Mouse (Mus musculus) kidney, adult 8-10 months (tissue): ENCODE measurements around the gene Gm11172.
"Not testable (repeated sequence)": the region's sequence is repeated elsewhere in the genome, so short reads cannot be mapped to it uniquely, and the experiment has no call there.

Source experiments
- DNase-seq, 2 experiments: peaks; one replicate each; pipeline ENCODE4 v3.0.0; 2022

Gm11172 gene

DNA sequence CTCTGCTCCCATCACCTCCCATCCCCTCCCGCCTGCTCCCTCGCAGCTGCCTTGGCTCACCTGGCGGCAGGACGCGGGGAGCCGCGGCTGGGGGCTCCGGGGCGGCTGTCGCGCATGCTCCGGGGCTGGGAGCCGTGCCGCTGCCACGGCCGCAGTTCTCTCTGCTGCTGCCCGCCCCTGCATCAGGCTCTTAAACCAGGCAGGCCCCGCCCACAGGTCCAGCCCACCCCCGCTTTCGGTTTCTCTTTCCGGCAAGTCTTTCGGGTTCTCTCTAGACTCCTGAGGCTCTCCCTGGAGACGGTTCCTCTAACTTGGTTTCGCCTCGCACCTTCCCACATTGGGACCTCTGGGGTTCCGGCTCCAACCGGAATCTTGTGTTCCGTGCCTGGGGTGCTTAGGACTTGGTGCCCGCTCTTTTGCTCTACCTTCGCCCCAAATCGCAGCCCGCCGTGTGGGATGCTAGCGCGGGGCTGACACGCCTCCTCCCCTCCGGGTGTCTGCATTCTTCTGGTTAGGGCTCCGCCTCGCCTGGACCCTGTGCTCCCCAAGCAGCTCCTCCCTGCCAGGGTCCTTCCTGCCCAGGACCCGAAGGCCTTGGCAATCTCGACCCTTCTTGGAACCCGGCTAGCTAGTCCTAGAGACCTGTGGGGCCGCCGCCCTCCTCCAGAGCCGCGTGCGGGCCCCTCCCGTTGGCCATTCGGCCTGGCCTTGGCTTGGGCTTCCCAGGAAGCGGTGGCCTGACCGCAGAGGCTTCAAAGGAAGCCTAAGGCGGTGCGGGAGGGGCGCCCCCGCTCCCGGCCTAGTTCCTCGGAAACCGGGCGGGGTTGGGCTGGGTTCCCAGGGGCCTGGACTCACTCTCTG lies 27.1 kb upstream of the Gm11172 start, which contains the start of gene Socs1:
TSS of gene Socs1 (minus strand) at position 166 of the 861 bp plus-strand sequence.
- DNase-seq = peak; percentile 79 to 84

DNA sequence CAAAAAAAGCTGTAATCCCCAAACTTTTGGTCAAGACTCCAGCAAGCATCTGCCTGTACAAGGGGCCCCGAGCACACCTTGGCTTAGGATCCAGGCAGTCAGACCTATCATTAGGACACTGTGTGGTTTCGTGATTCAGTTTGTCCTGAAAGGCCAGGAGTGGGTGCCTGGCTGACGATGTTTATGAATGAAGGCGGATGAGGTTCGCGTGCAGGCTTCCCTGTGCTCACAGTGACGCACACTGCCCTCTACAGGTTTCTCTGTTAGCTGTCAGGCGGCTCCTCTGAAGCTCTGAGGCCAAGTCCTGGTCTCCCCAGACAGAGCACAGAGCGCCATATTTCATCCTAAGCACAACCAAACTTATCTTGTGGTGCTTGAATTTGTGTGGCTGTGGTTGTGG lies 26.4 kb upstream of the Gm11172 start:
- peak; percentile 77 to 86 for DNase-seq

DNA sequence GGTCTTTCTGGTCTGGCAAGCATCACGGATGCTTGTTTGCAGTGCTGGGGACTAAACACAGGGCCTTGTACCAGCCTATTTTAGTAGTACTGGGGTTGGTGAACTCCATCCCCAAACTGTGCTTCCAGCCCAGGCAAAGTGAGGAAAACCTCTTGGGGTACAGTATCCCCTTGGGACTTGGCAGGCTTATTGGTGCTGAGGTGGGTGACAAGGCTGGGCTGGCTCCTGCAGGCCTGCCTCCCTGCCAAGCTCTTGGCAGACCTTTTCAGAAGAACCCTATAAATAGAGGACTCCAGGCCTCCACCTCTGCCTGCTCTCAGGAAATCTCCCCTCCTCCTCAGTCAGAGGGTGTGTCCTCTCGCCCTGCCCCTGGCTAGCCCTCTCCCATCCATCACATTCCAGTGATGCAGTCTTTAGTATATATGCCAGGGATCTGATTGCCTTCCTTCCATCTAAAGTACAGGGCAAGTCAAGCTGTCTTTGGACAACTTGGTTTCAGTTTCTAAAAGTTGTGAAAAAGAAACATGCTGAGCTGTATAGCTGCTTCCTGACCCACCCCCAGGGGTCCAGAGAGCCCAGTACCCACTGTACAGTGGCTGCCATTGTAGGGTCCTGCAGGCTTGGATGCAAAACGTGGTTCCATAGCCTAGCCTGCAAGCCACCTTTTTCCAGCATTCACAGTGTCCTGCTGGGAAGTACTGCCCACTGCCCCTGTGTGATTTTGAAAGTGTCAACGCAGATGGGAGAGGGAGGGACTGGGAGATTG lies 25.8 kb upstream of the Gm11172 start:
- DNase-seq = no peak

DNA sequence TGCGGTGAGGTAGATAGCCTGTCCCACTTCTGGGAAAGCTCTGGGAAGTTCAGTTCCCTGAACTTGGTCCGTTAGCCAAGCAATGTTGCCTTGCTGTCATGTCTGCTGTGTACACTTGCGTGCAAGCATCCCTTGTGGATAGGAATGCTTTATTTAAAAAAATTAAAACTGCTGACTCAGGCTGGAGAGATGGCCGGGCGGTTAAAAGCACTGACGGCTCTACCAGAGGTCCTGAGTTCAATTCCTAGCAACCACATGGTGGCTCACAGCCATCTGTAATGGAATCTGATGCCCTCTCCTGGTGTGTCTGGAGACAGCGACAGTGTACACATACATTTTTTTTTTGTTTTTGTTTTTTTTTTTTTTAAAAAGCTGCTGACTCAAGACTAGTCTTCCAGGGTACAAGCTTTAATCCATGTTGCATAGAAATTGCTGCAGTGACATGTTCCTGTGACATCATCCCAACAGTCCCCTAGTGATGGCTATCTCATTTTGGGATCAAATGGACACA lies 25.1 kb upstream of the Gm11172 start:
- DNase-seq = no peak

DNA sequence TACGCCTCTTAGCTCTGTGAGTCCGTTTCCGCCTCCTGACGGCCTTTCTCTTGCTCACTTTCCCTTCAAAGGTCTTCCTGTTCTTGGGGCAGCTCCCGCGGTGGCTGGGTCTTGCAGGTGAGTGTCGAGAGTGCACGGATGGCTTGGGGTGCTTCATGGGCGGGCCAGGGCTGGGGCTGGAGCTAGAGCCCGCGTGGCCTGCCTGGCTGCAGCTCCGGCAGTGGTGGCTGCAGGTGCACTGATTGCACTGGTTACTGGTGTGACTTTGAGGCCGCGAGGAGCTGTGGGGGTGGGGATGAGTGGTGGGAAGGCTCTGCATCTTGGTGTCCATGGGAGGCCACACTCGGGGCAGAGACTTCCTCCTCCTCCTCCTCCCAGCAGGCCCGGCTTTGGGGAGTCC lies 24.4 kb upstream of the Gm11172 start, which contains the start of gene Tnp2:
TSS of gene Tnp2 (minus strand) at position 390 of the 400 bp plus-strand sequence.
- DNase-seq = no peak

DNA sequence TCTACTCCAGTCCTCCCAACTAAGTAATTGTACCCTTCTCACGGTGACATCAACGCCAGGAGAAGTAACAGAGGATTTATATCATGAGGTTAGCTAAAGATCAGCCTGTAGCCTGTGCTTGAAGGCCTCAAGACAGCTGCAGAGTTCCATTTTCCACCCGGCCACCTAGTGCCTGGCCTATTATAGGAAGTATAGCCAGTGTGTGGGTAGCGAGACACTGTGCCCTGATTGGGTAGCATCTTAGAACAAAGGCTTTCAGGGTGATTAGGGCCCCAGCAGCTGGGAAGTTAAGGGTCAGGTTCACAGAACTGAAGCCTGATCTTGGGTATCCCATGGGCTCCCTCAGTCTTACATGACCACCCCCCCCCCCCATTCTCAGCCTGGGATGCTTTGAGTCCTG lies 23.8 kb upstream of the Gm11172 start:
- DNase-seq = no peak

DNA sequence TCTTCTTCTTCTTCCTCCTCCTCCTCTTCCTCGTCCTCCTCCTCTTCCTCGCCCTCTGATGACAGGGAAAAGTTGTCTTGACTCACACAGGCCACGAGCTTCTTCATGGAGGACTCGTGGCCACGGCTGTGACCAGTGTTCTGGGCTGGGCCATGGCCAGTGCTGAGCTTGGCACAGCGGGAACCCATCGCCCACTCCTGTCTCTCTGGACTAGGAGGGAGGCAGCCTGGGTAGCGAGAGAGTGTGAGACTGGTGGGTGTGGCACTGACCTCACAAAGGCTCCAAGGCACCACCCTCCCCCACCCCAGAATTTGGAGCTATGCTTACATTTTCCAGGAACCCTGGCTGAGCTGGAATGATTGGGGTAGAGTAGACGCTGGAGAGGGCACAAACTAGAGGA lies 22.0 kb upstream of the Gm11172 start, which contains the start of gene Prm3:
TSS of gene Prm3 (minus strand) at position 213 of the 400 bp plus-strand sequence.
- DNase-seq = no peak

DNA sequence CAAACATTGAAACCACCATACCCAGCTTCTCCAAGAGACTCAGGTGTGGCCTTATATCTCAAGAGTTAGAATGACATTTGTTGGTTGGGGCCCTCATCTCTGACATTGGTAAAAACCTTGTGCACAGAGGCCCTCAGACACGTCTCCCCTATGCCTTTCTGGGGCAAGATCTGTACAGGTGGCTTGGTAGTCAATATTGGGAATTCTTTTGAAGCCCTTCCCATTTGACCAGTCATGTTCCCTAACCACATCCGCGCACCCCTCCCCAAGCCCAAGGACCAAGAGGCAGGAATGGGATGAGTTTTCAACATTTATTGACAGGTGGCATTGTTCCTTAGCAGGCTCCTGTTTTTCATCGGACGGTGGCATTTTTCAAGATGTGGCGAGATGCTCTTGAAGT lies 16.7 kb upstream of the Gm11172 start, which contains the start of gene Prm2:
TSS of gene Prm2 (minus strand) at position 101 of the 400 bp plus-strand sequence.
- DNase-seq = no peak

DNA sequence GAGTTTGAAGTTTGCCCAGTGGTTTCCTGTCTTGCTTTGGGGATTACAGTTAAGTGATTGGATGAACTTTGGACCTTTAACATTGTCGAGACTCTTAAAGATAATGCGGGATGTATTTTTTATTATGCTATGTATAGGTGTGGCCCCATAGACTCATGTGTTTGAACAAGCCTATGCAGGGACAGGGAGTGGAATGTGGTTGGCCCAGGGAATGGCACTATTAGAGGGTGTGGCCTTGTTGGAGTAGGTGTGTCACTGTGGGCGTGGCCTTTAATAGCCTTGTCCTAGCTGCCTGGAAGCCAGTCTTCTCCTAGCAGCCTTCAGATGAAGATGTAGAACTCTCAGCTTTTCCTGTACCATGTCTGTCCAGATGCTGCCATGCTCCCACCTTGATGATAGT lies 10.3 kb upstream of the Gm11172 start:
- not testable (repeated sequence) for DNase-seq

DNA sequence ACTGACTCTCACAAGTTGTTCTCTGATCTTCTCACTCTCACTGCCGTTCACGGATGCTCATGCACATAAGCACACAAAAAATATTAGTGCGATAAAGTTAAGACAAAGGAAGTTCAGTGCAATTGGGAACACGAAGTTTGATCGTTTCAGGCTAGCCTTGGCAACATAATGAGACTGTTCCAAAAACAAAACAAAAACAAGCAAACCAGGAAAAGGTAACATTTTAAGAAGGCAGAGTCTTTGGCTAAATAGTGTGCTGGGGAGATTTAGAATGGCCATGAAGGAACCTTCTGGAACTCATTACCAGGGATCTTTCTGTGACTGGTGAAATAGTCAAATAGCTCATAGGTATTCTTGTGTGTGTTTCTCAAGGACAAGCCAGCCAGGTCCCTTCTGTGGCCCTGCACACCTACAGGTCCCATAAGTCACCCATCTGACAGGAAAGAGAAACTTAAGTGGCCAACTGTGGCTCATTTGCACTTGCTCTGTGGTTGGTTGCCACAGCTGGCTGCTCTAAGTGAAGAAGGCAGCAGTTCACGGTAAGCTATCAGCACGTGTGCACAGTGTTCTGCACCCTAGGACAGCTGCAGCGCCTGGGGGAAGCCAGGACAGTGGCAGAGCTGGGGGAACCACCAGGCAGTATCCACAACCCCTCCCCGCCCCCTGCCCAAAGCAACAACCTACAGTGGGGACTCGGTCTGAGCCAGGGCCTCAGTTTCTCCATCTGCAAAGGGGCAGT lies 6.8 kb upstream of the Gm11172 start, which contains the start of gene Prm1:
TSS of gene Prm1 (minus strand) at position 51 of the 739 bp plus-strand sequence.
- no peak for DNase-seq

DNA sequence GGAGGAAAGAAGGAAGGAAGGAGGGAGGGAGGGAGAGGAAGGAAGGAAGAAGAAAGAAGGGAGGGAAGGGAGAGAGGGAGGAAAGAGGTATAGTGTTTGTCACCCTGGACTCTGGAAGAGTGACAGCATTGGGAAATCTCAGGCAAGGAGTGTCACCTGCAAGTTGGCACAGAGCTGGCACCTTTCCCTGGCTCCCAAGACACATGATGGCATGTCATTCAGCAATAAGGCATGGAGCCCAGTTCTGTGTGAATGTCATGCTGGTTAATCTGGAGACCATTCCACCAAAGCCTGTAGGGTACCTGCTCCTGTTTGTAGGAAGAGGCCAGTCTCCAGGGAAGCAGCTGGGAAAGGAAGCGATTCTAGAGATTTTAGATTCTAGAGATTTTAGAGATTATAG lies 2.3 kb upstream of the Gm11172 start:
- DNase-seq = no peak

DNA sequence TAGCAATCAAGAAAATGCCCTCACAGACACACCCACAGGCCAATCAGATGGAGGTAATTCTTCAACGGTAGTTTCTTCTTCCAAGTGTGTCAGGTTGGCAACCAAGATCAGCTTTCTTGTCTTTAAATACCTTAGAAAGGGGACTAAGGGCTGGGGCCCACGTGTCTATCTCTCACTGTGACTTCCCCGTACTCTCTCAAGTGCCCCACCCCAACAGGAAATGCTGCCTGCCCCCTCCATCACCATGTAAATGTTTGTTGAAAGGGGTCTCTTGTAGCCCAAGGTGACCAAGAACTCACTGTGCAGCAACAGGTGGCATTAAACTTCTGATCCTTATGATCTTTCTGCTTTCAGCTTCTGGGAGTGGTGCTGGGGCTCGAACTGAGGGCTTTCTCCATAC lies 1.0 kb downstream of the Gm11172 start:
- DNase-seq = no peak

DNA sequence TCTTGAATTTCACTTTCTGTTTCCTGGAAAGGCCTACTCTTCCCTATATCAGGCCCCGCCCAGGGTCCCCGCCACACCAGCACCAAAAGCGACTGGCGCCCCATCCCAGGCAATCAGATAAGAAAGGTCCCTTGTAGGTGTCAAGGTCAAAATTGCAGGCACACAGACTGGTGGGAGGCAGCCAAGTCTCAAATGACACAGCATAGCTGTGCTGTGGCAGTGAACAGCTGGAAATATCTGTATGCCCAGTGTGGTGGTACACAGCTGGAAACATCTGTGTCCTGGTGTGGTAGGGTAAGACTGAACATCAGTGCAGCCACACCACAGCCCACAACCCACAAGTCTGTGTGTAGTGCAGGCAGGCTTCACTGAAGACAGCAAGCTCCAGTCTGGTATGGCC lies 2.1 kb downstream of the Gm11172 start:
- DNase-seq = no peak

DNA sequence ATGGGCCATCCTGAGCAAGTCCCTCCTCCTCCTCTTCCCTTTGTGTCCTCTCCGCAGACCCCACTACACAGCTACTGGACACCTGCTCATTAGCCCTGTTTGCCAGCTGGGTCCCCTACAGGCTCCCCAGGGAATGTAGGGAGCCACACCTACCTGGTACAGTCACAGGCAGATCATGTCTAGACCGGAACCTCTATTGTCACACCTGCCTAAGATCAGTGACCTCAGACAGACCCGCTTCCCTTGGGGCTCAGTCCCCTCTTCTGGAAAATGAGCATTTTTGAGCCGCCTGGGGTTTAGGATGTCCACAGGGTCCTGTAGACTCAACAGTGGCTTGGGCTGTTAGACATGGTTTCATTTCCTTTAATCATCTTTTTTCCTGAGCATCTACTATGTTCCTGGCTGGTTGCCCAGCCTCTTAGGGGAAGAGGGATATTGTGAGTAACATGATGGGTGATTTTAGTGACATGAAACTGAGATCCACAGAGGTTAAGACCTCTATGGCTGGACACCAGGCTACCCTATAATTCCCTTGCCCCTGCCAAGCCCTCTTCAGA lies 5.9 kb downstream of the Gm11172 start:
- DNase-seq = no peak

DNA sequence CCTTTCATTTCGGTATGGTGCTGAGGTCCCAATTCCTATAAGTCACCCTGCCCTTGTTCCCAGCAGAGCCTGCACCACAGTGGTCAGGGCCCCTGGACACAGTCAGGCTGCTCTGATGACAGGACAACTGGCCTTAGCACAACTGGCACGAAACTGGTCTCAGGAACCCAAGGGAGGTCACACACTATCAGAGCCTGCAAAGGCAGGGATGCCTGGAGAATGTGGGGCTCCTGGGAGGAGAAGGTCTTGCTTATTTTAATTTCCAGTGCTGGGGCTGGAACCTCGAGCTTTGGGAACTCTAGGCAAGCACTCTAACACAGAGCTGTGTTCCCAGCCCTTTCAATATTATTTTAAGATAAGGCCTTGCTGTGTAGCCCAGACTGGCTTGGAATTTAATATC lies 7.3 kb downstream of the Gm11172 start:
- no peak for DNase-seq

DNA sequence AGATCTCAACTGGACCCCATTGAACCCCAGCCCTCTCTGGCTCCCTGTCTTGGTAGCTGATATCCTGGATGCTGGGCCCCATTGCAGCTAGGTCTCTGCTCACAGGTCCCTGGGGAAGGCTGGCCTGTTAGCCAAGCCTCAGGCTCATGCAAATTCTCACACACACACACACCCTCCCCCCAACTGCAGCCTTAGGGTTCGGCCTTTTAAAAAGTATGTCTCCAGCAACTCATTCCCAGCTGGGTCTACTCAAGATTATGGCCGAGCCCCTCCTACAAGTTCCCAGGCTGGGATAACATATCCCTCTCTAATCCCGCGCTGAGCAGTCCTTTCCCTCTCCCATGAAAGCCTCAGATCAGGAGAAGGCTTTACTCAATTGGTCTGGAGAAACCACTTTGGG lies 8.7 kb downstream of the Gm11172 start:
- DNase-seq = no peak

DNA sequence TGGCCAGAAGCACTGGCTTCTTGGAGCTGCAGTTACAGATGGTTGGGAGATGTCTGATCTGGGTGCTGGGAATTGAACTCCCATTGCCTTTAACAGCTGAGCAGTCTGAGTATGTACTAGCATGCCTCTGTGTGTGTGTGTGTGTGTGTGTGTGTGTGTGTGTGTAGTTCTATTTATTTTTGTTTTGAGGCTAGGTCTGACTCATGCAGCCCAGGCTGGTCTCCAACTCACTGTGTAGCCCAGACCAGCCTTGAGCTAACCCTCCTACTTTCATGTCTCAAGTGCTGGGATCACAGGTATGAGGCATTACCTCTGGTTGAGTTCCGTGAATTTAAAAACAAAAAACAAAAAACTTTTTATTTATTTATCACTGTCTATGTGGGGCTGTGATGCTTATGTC lies 11.8 kb downstream of the Gm11172 start:
- DNase-seq = no peak

DNA sequence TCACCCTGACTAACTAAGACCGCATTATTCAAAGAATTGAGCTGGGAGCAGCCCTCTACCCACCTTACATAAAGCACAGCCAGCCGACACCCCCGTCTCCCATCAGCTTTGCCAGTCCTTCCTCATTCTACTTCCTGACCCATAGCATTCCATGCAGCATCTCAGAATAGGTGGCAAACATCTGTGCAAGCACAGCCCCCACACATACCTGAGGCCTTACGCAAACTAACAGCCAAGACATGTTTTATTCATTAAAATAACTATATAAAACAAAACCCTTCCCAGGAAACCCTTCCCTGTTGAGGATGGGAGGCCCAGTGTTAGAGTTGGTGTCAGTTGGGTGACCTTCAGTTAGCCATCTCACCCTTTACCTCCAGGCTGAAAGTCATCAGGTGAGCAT lies 13.1 kb downstream of the Gm11172 start:
- DNase-seq = no peak

DNA sequence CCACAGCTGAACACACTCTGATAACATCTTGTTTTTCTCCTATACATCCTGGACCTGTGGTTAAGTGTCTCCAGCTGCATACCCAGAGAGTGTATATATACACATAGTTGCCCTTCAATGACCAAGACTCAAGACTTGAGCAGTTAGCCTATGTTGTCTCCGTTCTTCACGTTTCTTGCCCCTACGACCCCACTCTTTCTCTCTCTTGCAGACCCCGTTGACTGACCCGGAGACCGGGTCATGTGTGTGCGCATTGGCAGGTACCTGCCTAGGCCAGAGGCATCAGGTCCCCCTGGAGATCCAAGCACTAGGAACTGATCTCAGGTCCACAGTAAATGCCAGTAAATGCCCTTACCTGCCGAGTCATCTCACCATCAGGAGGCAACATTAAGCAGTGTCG lies 14.6 kb downstream of the Gm11172 start:
- DNase-seq = no peak

DNA sequence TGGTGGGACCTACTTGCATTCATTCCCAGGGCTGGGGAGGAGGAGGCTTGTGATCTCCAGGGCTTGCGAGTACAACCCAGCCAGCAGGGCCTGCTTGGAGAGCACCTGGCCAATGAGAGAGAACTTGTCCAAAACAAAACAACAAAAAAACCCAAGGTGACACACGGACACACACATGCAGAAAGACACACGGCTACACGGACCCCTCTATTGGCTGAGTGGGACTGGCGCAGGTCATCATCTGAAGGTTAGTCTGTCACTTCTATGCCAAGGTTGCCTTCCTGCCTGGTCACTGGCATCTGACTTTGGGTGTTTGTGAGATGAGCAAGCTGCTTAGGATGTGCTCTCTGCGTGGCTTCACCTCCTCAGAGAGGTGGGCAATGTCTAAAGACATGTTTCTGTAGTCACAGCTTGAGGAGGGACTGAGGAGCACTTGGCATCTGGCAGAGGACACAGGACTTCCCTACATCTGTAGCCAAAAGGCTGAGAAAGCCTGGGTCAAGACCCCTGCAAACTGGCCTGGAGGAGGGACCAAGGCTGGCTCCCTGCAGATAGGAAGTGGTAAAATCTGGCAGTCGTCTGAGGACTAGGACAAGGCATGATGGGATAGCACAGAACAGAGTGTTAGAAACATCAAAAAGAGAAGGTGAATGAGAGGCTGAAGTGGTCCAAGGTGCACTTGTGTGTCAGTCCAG lies 15.2 kb downstream of the Gm11172 start:
- DNase-seq = no peak

DNA sequence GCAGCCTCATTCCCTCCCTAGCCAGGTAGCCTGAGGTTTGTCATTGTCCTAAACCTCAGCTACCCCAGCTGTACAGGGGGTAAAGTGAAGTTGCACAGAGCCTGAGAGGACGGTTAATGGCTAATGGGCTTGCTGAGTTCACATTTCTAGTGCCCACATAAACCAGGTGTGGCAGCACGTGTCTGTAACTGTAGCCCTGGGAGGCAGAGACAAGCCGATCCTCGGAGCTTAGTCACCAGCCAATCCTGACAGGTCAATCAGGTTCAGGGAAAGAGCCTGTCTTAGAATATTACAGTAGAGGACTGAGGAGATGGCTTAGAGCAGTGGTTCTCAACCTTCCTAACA lies 15.7 kb downstream of the Gm11172 start:
- peak; percentile 44 to 61 for DNase-seq

DNA sequence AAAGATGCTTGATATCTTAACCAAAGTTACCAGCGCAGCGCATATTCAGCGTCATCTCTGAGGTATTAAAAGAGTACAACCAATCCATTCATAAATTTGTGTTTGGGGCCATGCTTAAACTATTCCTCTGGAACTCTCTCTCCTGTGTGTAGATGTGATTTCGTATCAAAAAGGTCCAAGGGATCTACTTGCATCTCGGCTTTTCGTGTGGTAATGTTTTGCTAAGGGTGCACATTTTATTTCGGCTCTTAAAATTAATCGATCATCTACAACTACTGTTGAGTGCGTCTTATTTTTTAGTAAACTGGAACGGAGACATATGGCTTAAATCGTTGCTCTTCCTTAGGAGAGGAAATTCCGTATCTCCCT lies 21.8 kb downstream of the Gm11172 start:
- no peak for DNase-seq
